Mouse (Mus musculus): ENCODE measurements around the gene Asphd2.
A peak's percentile ranks its signal among the peaks of the same experiment; 100 is the strongest.

The Asphd2 gene

DNA sequence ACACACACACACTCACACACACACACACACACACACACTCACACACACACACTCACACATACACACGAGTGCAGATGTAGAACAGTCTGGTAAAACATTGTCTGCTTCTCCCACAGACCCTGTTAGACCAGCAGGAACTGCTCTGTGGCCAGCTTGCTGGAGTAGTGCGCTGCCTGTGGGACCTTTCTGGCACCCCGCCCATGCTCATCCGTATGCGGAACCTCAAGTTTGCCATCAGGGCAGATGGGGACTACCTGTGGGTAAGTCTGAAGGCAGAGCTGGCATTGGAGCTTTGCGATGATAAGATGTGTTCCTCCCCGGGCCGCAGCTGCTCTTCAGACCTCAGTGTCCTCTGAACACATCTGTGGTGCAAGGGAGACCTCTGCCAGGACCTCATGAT lies 45.5 kb downstream of the Asphd2 start:
- DNase-seq (ENCODE audit: low read depth) = no peak

DNA sequence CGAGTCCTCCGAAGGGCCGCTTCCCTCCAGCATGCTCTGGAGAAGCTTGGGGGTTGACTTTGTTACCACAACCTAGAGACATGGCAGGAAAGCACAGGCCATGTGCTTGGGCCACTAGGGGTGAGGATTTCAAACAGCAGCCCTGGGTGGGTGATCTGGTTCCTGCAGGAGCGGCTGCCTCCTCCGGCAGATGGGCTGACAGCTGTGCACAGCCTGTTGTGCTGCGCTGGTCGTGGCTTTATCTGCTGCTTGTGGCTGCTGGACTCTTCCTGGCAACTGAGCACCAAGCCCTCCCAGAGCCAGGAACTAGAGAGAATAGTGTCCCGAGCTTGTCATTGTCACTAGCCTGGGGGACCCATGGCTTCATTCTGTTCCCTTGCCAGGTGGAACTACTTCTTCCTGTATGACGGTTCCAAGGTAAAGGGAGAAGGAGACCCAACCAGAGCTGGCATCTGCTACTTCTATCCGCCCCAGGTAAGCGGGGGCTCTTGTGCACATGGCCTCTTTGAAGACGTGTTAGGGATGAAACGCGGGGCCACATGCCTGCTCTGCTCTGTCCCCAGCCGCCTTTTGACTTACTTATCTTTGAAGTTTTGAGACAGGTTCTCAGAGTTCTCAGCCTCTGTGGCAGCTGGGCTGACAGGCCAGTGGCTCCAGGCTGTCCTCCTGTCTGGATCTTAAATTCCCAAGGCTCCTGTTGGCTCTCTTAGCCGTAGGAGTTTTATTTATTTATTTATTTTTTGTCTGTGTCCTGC lies 48.3 kb downstream of the Asphd2 start:
- no peak for DNase-seq (ENCODE audit: low read depth)

DNA sequence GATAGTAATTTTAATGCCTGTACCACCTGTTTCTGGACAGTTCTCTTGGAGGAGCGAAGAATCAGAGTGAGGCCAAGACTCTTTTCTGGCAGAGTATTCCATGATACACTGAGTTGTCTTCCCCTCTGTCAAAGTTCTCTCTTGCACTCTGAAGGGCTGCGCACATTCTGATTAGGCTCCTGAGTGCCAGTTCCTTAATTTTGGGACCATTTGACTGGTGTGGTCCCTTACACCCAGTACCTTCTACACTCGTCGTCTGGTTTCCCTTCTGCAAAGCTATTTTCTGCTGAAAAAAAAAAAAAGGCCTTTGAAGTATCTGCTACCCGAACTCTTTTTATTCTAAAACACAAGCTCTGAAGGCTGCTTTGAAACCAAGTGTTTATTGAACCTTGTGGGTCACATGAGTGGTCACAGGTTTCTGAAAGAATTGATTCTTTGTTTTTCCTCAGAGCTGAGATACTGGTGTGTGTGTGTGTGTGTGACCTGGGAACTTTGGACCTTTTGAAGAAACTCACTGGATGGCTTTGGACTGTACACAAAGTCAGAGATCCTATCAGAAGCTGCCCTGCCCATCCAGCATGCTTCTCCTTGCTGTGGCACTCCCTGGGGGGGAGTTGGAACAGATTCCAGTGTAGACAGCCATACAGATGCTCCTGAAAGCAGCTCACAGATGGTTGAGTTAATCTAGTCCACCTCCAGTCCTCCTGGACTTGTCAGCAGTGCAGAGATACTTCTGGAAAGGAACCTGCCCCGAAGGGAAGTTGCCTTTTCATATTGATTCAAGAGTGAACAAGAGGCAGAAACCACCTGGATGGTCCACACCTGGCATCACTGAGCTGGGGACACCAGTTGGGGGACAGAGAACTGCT lies 50.3 kb downstream of the Asphd2 start:
- no peak for DNase-seq (ENCODE audit: low read depth)

DNA sequence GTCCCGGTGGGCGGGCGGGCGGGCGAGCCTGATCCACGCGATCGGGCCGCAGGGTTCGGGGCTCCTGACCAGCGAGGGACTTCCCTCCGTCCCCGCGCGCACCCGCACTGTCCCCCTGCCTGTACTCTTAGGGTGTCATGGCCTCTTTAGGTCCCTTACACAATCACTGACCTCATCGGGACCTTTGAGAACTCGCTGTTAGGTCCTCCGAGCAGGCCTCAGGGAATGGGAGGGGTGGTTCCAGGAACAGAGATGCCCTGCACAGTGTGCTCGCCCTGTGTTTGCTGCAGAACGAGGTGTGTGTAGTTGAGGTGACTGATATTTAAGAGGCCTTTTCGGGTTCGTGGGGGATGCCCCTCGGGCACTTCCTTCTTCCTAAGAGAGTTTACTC lies 51.5 kb downstream of the Asphd2 start:
- DNase-seq (ENCODE audit: low read depth) = peak; percentile 70

DNA sequence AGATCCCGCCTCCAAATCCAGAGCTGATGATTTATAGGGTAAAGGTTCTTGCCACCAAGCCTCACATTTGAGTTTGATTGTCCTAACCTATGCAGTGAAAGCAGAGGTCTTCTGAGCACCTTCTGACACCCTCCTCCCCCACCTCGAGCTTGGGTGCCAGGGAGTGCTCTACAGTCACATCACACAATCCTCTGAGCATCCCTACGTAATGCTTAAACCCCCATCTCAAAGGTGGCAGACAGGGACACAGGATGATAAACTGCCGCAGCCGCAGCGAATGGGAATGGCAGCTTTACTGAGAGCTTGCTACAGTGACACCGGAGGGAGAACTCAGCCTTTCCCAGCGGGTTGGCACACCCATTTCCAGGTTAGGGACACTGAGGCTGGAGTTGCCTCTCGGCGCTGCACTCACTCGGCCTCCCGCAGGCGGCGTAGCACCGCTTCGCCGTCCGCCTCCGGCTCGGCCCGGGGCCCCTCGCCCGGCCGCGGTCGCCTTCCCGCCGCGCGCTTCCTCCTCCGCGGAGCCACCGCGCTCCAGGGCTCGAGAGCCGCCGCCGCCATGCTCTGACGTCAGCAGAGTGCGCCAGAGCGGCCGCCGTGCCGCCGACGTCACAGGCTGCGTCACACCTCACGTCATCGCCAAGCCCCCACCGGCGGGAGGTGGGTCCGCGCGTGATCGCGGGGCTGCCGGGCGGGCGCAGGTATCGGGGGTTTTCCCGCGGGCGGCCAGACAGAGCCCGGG lies 52.0 kb downstream of the Asphd2 start, which contains the start of the genes Srrd and Hps4:
Srrd (minus strand) TSS at position 578 of the 742 bp plus-strand sequence.
Hps4 (plus strand) TSS at position 621 of the 742 bp plus-strand sequence.
- peak; percentile 73 for DNase-seq (ENCODE audit: low read depth)

DNA sequence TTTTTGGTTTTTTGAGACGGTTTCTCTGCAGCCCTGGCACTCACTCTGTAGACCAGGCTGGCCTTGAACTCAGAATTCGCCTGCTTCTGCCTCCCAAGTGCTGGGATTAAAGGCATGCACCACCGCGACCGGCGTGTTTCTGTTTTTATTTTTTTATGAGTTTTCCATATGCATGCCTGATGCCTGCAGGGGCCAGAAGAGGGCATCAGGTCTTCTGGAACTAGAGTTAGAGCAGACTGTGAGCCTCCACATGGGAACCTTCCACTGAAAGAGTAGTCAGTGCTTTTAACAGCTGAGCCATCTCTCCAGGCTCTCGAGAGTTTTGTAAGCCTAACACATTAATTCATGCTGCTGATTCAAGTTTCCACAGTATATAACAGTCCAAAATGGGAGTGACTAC lies 55.5 kb downstream of the Asphd2 start:
- no peak for DNase-seq (ENCODE audit: low read depth)

DNA sequence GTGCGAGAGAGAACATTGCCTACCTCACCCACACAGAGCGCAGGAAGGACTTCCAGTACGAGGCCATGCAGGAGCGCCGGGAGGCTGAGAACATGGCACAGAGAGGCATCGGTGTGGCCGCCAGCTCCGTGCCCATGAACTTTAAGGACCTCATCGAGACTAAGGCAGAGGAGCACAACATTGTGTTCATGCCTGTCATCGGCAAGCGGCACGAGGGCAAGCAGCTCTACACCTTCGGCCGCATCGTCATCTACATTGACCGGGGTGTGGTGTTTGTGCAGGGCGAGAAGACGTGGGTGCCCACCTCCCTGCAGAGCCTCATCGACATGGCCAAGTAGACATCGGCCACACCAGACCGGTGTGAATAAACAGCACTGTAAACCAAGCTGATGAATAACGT lies 57.7 kb downstream of the Asphd2 start:
- no peak for DNase-seq (ENCODE audit: low read depth)

DNA sequence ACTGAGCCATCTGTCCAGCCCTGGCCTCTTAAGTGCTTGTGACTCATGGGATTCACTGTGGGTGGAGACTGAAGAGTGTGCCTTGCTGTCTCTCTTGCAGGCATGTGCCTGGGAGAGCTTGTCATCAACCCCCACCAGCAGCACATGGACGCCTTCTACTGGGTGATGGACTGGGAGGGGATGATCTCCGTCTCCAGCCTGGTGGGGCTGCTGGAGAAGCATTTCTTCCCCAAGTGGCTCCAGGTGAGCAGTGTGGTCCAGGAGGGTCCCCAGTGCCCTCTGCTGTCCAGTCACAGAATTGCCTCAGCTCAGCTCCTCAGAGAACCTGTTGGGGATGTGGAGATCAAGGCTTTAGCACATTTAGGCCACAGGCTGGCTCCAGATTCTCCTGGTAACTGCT lies 59.2 kb downstream of the Asphd2 start:
- peak; percentile 74 for DNase-seq (ENCODE audit: low read depth)
